Mouse (Mus musculus) urinary bladder, postnatal 10 days (tissue): ENCODE measurements around the gene Trp53.
"Not testable (repeated sequence)": the region's sequence is repeated elsewhere in the genome, so short reads cannot be mapped to it uniquely, and the experiment has no call there.

Experiments used
- DNase-seq: peaks from one replicate; pipeline ENCODE4 v3.0.0; 2022; ENCODE audit warnings: low spot score

Gene Trp53

DNA sequence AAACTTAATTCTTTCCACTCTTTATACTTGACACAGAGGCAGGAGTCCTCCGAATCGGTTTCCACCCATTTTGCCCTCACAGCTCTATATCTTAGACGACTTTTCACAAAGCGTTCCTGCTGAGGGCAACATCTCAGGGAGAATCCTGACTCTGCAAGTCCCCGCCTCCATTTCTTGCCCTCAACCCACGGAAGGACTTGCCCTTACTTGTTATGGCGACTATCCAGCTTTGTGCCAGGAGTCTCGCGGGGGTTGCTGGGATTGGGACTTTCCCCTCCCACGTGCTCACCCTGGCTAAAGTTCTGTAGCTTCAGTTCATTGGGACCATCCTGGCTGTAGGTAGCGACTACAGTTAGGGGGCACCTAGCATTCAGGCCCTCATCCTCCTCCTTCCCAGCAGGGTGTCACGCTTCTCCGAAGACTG, at the start of gene Trp53, which contains the start of gene Wrap53:
Trp53 (plus strand) TSS at position 269 of the 424 bp plus-strand sequence.
Wrap53 (minus strand) TSS at position 165 of the 424 bp plus-strand sequence.
- DNase-seq, result peak; percentile 54

DNA sequence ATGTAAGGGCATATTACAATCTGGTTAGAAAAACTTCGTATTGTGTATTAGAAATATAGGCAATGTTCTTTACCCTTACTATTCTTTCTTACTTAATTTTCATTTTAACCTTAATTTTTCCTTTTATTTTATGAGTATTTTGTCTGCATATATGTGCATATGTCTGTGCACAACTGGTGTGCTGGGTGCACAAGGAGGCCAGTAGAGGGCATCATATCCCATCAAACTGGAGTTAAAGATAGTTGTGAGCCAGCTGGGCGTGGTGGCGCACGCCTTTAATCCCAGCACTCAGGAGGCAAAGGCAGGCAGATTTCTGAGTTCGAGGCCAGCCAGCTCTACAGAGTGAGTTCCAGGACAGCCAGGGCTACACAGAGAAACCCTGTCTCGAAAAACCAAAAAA, 49.4 kb upstream of the Trp53 start:
- DNase-seq, result not testable (repeated sequence)

DNA sequence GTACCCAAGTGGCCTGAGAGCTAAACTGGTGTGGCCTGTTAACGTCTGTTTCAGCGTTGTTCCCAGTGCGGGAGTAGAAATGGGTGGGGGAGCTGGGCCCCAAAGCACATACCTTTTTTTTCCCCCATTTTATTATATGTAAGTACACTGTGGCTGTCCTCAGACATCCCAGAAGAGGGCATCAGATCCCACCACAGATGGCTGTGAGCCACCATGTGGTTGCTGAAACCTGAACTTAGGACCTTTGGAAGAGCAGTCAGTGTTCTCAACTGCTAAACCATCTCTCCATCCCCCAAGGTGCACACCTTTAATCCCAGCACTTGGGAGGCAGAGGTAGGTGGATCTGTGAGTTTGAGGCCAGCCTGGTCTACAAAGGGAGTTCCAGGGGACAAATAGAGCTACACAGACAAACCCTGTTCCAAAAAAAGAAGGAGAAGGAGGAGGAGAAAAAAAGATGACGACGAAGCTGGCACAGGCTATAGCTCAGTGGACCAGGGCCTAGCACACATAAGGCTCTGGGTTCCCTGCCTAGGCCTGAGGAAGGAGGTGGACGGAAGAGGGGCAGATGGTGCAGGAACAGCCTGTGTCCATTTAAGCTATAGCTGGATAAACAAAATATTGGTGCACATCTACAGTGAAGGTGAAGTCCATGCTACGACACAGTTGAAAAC, 47.5 kb upstream of the Trp53 start:
- DNase-seq, result no peak

DNA sequence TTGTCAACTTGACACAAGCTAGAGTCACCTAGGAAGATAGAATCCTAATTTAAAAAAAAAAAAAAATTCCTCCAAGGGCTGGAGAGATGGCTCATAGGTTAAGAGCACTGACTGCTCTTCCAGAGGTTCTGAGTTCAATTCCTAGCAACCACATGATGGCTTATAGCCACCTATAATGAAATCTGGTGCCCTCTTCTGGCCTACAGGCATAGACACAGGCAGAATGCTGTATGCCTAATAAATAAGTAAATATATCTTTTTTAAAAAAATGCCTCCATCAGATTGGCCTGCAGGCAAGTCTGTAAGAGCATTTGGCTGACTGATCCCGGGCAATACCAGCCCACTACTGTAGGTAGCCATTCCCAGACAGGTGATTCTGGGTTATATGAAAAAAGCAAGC, 45.2 kb upstream of the Trp53 start:
- DNase-seq, result no peak

DNA sequence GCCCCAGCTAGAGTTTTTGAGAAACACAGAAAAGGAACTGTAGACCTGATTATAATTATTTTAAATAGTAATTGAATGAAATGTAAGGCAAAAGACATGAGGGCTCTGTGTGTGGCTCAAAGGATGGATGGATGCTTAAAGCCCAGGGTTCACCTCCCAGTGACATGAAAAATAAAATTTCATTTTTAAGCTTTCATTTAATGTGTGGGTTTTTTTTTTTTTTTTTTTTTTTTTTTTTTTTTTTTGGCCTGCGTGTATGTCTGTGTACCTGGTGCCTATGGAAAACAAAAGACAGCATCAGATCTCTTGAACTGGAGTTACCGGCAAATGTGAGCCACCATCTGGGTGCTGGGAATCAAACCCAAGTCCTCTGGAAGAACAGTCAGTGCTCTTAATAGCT, 39.5 kb upstream of the Trp53 start:
- DNase-seq, result no peak

DNA sequence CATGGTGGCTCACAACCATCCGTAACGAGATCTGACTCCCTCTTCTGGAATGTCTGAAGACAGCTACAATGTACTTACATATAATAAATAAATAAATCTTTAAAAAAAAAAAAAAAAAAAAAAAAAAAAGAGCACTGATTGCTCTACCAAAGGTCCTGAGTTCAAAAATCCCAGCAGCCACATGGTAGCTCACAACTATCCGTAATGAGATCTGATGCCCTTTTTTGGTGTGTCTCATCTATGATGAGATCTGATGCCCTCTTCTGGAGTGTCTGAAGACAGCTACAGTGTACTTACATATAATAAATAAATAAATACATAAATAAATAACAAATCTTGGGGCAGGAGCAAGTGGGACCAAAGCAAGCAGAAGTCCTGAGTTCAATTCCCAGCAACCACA, 38.4 kb upstream of the Trp53 start:
- not testable (repeated sequence) for DNase-seq

DNA sequence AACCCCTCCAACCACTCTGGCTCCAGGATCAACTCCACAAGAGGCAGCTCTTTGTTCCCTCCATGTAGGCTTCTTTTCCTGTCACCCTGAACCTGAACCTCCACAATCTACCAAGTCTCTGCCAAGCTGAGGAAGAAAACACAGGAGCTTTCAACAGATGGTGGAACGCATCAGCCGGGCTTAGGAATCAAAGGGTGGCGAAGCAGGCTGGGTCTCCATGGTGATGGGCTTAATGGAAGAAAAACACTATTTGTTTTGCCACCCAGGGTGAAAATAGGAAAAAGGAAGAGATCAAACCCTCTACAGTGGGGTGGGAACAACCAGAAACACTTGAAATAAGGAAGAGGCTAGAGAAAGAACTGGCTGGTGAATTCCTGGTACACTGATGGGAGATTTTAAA, 36.6 kb upstream of the Trp53 start:
- no peak for DNase-seq

DNA sequence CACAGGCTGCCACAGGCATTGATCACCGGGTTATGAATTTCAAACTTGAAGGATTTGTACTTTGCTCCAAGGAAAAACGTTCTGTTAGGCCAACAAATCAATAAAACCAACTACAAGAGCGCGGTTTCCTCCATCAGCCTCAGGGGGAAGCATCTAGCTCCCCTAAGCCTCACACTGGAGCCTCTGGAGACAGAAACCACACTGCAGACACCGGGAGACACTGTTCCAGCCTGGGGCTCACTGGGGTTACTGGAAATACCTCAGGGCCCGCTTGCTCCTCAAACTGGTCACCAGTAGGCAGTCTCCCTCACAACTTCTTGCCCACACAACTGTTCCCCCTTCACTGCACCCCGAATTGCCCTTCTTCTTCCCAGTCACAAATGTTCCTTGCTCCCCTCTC, 34.2 kb upstream of the Trp53 start:
- DNase-seq, result no peak

DNA sequence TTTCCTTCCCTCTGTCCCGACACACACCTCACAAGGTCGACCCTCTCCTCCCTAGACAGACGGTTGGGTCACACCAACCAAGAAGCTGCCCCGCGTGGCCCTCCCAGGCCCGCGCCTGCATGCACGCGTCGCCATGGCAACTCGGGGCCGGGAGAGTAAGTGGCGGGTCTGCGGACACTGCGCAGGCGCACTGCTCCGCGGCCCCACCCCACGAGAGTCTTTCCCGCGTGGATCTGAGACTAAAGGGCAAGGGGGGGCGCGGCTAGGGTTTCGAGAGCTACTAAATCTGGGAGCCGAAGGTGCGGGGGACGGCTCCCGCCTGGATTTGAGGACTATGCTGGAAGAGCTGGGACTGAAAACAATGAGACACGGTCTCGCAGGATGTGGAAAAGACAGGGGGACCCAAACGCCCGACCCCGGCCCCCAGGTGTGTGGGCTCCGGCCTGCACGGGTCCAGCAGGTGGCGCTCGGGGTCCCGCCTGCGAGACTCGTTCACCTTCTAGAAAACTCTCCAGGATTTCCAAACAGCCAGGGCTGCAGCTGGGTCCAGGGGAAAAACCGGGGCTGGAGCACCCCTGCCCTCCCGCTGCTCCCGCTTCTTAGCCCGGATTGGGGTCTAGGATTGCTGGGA, 33.6 kb upstream of the Trp53 start:
- DNase-seq, result peak; percentile 52

DNA sequence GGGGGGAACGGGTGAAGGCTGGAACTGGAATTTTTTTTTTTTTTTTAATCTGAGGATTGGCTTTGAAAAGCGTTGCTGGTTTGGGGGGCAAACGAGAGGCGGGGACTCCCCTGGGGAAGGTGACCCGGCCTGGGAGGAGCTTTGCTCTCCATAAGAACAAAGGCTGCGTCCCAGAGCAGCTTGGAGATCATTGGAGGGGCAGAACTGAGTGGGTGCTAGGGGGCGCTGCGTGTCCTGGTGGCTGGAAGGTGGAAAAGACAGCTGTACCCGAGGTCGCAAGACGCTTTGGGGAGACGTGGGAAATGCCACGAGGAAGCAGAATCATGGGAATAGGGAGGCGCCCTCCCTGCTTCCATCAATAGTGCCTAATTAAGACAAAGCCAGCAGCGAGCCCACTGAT, 33.1 kb upstream of the Trp53 start:
- DNase-seq, result no peak

DNA sequence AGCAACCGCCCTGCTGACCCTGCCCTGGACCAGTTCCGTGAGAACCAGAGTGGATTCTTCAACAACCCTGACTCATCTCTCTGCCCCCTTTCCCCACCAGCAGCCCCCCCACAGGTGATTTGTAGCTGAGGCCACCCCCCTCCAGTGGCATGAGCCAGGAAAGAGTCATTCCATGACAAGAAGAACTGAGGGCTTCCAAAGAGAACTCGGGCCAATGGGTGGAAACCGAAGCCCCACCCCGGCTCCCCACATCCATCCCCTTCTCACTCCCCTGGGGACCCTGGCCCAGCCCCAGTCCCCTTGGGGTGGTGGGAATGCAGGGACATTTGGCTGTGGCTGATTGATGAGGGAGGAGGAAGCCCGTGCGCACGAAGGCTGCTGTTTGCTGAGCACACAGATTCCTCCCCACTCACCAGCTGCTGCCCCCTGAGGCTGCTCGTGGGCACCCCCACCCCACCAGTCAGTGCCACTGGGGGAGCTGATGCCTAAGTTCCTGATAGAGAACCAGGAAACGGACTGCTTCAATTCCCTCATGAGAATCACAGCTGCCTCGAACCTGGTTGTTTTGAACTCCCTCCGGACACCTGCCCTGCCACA, 31.0 kb upstream of the Trp53 start, which contains the start of gene Dnah2:
Dnah2 (minus strand) TSS at position 51 of the 597 bp plus-strand sequence.
- no peak for DNase-seq

DNA sequence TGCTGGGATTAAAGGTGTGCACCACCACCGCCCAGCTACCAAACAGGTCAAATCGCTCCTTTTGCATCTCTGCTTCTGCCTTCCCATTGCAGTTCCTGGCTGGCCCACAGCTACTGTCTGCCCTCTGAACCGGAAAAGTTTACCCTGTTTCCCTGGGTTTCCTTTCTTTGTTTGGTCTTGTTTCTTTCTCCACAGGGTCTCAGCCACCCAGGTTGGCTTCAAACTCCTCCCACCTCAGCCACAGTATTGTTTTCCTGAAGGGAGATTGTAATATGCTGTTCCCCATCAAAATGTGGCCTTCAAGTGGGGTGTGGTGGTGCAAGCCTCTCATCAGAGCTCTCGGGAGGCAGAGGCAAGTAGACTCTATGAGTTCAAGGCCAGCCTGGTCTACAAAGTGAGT, 28.8 kb upstream of the Trp53 start:
- DNase-seq, result no peak

DNA sequence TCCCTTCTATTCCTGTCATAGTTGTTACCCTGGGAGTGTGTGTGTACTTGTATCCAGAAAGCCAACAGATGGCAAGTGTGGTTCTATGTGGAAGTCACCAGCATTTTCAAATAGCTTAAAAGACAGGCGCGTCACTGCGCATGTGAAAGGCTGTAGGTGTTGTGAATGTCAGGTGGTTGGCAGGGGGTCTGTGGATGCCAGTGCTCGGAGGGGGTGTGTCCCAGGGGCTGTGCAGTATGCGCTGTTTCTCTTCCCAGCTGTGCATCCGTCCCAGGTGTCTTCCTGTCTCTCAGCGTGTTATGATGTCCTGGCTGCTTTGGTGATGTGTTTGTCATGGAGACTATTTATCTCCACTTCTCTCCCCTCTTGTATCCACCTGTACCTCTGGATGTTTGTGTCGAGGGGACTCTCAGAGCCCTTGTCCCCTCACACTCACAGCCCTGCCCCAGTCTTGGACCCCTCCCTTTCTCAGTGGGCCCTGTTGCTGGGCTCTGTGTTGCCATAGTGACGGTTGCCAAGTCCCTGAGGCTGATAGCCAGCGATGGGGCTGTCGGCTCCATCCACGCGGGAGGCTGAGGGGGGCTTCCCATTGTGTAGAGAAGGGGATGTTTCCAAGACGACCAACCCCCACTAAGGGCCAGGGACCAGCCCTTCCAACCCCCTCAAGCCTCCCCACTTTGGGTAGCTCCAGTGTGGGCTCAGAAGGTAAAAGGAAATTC, 27.4 kb upstream of the Trp53 start:
- no peak for DNase-seq

DNA sequence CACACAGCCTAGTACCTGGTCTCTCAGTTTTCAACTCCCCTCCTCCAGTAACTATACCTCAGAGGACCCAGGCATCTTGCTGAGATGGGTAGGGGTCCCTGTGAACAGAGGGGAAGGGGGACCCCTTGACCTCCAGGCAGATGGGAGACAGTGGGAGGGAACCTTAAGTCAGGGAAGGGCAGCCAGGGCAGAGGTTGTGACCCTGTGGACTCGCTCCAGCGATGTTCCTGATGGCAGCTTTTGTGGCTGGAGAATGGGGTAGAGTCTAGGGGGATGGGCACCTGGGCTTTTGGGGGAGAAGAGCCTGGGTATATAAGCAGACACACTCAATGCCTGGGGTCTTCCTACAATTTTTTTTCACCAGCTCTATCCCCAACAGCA, 26.8 kb upstream of the Trp53 start:
- no peak for DNase-seq

DNA sequence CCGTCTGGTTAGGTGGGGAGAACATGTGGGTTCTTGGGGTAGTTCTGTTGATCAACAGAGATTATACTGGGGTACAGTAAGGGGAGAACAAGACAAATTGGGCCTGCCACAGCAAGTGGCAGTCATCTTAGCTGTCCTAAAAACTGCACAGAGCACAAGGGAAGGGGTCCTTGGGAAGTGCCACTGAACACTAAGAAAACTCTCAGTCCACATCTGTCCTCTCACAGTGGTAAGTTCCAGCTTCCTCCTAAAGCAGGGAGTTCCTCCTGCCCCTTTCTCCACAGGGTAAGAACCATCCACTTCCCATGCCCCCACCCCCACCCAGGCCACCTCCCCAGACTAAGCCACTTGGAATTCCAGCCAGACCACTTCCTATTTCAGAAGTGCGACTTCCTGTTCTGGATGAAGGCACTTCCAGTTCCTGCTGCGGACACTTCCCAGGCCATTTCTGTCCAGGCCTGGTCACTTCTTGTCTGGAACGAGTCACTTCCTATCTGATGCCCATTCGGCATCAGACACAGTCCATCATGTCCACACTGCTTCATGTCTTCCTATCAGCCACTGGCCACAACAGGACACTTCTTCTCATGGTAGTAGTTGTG, 25.5 kb upstream of the Trp53 start:
- DNase-seq, result no peak

DNA sequence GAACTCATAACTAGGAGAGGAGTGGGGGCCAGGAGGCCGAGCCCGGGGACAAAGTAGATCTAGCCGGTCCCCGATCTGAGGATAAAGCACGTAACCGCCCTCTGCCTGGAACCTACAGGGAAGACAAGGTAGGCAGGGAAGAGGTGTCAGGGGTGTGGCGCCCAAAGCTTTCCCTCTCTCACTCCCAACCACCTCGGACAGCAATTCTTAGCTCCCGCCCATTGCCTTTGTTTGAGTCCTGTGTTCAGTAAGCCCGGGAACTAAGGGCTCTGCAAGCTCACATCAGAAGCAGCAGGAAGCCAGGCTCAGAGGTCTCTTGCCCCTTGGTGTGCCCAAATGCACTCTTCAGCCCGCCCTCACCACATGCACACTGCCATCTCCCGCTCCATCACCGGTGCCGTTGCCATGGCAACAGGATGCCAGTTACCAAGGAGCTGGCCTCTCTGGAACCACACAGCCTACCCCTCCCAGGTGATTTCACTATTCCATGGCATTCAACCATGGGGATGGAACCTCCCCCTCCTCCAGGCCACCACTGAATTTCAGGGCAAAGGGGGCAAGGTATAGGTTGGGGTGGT, 22.7 kb upstream of the Trp53 start:
- no peak for DNase-seq

DNA sequence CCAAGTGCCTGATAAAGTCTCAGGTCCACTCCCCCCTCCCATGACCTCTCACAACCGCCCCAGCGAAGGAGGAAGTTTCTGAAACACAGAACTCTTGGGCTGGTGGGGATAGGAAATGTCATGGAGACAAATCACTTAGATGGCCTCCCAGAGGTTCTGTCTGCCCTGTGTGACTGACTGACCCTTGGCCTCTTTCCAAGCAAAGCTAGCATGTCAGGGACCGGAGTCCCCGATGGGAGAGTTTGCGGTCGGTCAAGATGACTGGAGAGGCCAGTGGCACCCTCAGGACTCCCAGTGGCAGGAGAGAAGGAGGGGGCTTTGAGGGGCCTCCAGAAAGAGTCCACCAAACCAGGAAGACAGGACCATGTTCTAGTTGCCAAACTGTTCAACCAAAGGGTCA, 21.4 kb upstream of the Trp53 start:
- DNase-seq, result no peak

DNA sequence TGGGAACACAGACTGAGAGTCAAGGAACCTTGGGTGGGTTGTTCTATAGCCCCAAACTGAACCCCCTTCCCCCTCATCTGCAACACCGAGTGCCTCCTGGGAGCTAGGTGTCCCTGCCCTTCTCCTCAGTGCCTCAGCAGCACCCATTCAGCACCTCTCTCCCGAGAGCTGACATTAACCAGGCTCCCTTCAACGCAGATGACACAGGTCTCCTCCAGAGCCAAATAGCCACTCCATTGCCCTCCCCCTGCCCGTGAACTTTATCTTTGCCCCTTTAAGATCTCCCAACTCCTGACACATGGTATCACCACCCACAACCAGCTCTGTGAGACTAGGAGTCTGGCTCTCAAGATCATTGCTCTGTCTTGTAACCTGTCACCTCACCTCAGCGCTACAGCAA, 21.0 kb upstream of the Trp53 start:
- no peak for DNase-seq

DNA sequence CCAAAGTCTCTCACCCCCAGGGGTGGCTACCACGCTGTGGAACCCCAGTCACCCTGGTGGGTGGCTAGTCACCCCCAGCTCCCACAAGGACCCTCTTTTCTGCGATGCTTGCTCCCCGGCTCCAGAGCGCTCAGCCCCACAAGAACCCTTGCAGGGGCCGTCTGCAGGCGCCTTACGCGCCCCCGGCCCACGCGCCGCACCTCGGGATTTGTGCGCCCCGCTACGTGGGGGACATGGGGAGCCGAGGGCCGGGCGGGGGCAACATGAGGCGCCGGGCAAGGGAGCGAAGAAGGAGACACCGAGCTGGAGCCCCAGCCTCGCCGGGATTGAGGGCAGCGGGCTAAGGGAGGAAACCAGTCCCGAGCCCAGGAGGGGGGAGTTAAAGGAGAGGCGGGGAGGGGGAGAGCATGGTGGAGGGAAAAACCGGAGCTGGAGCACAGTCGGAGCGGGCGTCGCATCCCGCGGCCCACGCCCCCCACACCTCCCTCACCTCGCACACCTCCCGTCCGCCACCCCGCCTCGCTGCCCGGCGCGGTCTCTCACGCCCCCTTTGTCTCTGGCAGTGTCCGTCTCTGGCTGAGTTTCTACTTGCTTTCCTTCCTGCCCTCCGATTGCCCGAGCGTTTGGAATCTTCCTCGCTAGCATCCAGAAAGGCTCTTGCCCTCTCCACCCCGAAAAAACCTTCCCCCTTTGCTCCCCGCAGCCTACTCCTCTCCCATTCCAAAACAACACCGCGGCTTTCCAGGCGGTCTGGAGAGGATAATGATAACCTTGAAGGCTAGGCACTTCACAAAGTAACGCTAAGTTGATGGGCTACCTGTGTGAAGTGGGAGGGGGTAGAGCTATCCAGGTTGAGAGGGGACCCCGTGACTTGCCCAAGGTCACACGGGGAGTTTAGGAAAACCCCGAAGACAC, 20.1 kb upstream of the Trp53 start, which contains the start of gene Efnb3:
Efnb3 (minus strand) TSS at position 355 of the 915 bp plus-strand sequence.
- DNase-seq, result no peak

DNA sequence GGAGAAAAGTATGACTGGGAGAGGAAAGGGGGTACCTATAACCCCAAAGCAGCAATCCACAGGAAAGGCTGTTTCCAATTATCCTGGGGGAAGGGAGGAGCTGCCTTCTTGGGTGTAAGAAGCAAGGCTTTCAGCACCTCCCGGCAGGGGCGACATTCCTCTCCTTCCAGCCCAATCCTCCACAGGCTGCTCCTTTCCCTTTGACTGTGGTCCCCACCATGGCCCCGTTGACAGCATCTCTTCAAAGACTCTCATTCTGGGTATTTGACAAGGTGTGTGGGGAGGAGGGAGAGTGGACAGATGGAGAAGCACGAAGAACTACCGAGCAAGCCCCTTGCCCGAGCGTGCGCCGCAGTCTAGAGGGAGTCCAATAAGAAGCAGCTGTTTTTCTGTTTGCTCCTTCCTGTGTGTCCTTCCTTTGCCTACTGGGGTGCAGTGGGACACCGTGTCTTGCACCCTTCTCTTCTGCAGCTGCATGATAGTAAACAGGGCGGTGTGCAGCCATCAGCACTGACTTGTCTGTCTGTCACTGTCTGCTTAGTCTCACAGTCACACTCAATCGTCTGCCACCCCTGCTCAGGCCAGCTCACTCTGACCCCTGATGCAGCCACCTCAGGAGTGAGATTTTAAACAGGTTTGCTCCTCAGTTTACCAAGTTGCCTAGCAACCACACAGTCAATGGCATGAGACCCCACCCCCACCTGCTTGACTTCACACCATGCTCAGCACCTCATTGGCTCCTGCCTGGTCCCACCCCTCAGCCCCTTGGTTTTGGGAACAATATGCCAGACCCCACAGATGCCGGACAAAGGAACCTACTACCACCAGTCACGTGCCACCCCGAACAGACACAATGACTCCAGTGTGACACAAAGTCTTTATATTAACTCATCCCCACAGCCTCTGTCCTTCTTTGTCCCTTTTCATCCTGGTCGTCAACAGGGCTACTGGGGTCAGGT, 19.0 kb upstream of the Trp53 start:
- DNase-seq, result no peak
